Comparison of ENCODE assay signal across 22 mouse cellular contexts in genomic region chr7:128309216-128309615, GRCm38 (mm10). TPM values are rescaled to one million over a fixed set of nuclear protein-coding genes. Genes with fewer than 3 reads are reported as not detected.
DNase-seq lines count a peak whose midpoint lies in the region; ATAC-seq and TF ChIP-seq lines count a peak whose summit lies in the region.
"Had no signal": no experiment of that assay in that cellular context is flagged by ENCODE, and none has a peak within 500 bp of the region (broad histone marks: within the 10 kb centered on the region; RNA-seq: fewer than 3 reads in every experiment).

No protein-coding gene starts in this region.

- H3K4me1 ChIP-seq in forebrain, embryonic 14.5 days (ENCODE audit: control insufficient read depth, insufficient read depth, low read length), result no peaks in the 10 kb centered on the region
- H3K4me1 ChIP-seq in forebrain, embryonic 10.5 days, result peaks cover 17% of the 10 kb centered on the region
- 0 out of 2 replicates have a peak, but pooled peaks cover 5% of the 10 kb centered on the region for H3K4me1 ChIP-seq in kidney, postnatal 0 days (replicated peaks; ENCODE audit: insufficient read depth, low read length)
- no peaks in the 10 kb centered on the region for H3K4me1 ChIP-seq in kidney, adult 2 months (ENCODE audit: control insufficient read depth, insufficient read depth, low read length)
- H3K4me1 ChIP-seq in intestine, embryonic 16.5 days (ENCODE audit: control insufficient read depth, insufficient read depth, low read length), result peaks cover 20% of the 10 kb centered on the region
- H3K4me1 ChIP-seq in cerebellum, adult 2 months (ENCODE audit: control insufficient read depth, insufficient read depth, low read length), result peaks cover 4% of the 10 kb centered on the region; the same call in 1 of the 2 replicates
- H3K4me1 ChIP-seq: hindbrain, embryonic 13.5 days; midbrain, embryonic 12.5 days had no signal

- DNase-seq in forebrain, embryonic 14.5 days (ENCODE audit: low spot score), result peak; percentile 75
- DNase-seq in forebrain, embryonic 10.5 days (ENCODE audit: extremely low spot score, low spot score), result no peak
- peak; percentile 46 for DNase-seq in kidney, postnatal 0 days (ENCODE audit: low spot score)
- no peak for DNase-seq in kidney, adult 2 months
- DNase-seq in brain, adult 2 months (ENCODE audit: low read depth, low spot score), result peak; percentile 36
- no peak for DNase-seq in cerebellum, adult 2 months
- DNase-seq: adrenal gland, adult 2 months; cerebellum, adult 18-20 months; cerebellum, postnatal 25 days; gastrocnemius, postnatal 14 days; kidney, adult 8-10 months; kidney, postnatal 14 days; lung, adult 2 months; right cerebral cortex, postnatal 14 days had no signal

- no peak overlapping the region for H3K4me3 ChIP-seq in forebrain, embryonic 14.5 days (ENCODE audit: low read depth, low read length)
- H3K4me3 ChIP-seq in forebrain, embryonic 10.5 days, result no peak overlapping the region
- no peak overlapping the region for H3K4me3 ChIP-seq in kidney, postnatal 0 days (replicated peaks; ENCODE audit: low read depth, low read length)
- H3K4me3 ChIP-seq in kidney, adult 2 months (ENCODE audit: insufficient read depth, low read depth, low read length), result no peak overlapping the region
- H3K4me3 ChIP-seq in intestine, embryonic 16.5 days (ENCODE audit: low read length), result no peak overlapping the region
- no peak overlapping the region for H3K4me3 ChIP-seq in cerebellum, adult 2 months (replicated peaks; ENCODE audit: insufficient read depth, low read depth, low read length)
- H3K4me3 ChIP-seq: embryonic facial prominence, embryonic 13.5 days; heart, embryonic 12.5 days; hindbrain, embryonic 13.5 days; limb, embryonic 10.5 days; midbrain, embryonic 12.5 days had no signal

- no peaks in the 10 kb centered on the region for H3K36me3 ChIP-seq in forebrain, embryonic 14.5 days (ENCODE audit: control insufficient read depth, insufficient read depth, low read length)
- H3K36me3 ChIP-seq in forebrain, embryonic 10.5 days (replicated peaks), result no peaks in the 10 kb centered on the region
- H3K36me3 ChIP-seq in kidney, postnatal 0 days (ENCODE audit: insufficient read depth, low read length), result no peaks in the 10 kb centered on the region
- no peaks in the 10 kb centered on the region for H3K36me3 ChIP-seq in kidney, adult 2 months (ENCODE audit: control insufficient read depth, insufficient read depth, low read length)
- H3K36me3 ChIP-seq in intestine, embryonic 16.5 days (ENCODE audit: control insufficient read depth, insufficient read depth, low read length), result no peaks in the 10 kb centered on the region
- H3K36me3 ChIP-seq: embryonic facial prominence, embryonic 13.5 days; heart, embryonic 12.5 days; hindbrain, embryonic 13.5 days; limb, embryonic 10.5 days; midbrain, embryonic 12.5 days had no signal

- no peak overlapping the region for H3K4me2 ChIP-seq in forebrain, embryonic 14.5 days (ENCODE audit: low read length)
- no peak overlapping the region for H3K4me2 ChIP-seq in kidney, postnatal 0 days (ENCODE audit: low read length)
- H3K4me2 ChIP-seq in intestine, embryonic 16.5 days (ENCODE audit: low read depth, low read length), result no peak overlapping the region
- H3K4me2 ChIP-seq: embryonic facial prominence, embryonic 13.5 days; heart, embryonic 12.5 days; hindbrain, embryonic 13.5 days; midbrain, embryonic 12.5 days had no signal

- no peak for TF ChIP-seq POLR2A in kidney, adult 2 months (IDR thresholded peaks at IDR 0.05; ENCODE audit: low read depth, low read length)
- no peak for TF ChIP-seq POLR2A in cerebellum, adult 2 months (IDR thresholded peaks at IDR 0.05; ENCODE audit: borderline replicate concordance, insufficient read depth, low read length)

- no peak for TF ChIP-seq CTCF in kidney, postnatal 0 days (IDR thresholded peaks at IDR 0.05; ENCODE audit: low read depth)
- TF ChIP-seq CTCF in kidney, adult 2 months (conservative IDR thresholded peaks at IDR 0.05; ENCODE audit: insufficient read depth, insufficient read length, low read depth, low read length), result no peak
- TF ChIP-seq CTCF in cerebellum, adult 2 months (IDR thresholded peaks at IDR 0.05; ENCODE audit: borderline replicate concordance, insufficient read depth, low read depth, low read length), result no peak

- 71% methylated on average over 3 of the region's 3 CpGs for WGBS in forebrain, embryonic 14.5 days
- 86% methylated on average over 3 of the region's 3 CpGs for WGBS in forebrain, embryonic 10.5 days
- WGBS in kidney, postnatal 0 days, result 34% methylated on average over 3 of the region's 3 CpGs
- 59% methylated on average over 3 of the region's 3 CpGs for WGBS in kidney, adult 2 months
- WGBS in intestine, embryonic 16.5 days, result 48% methylated on average over 3 of the region's 3 CpGs
- 56% methylated on average over 3 of the region's 3 CpGs for WGBS in cerebellum, adult 2 months

- H3K27me3 ChIP-seq in forebrain, embryonic 14.5 days (replicated peaks; ENCODE audit: control insufficient read depth, insufficient read depth, low read length), result no peaks in the 10 kb centered on the region
- no peaks in the 10 kb centered on the region for H3K27me3 ChIP-seq in forebrain, embryonic 10.5 days (ENCODE audit: poor library complexity, severe bottlenecking)
- no peaks in the 10 kb centered on the region for H3K27me3 ChIP-seq in kidney, postnatal 0 days (ENCODE audit: insufficient read depth, low read length)
- no peaks in the 10 kb centered on the region for H3K27me3 ChIP-seq in kidney, adult 2 months (replicated peaks; ENCODE audit: control insufficient read depth, insufficient read depth, low read length)
- no peaks in the 10 kb centered on the region for H3K27me3 ChIP-seq in intestine, embryonic 16.5 days (replicated peaks; ENCODE audit: control insufficient read depth, insufficient read depth, low read length)
- H3K27me3 ChIP-seq in cerebellum, adult 2 months (ENCODE audit: control insufficient read depth, insufficient read depth, low read length), result no peaks in the 10 kb centered on the region
- H3K27me3 ChIP-seq: embryonic facial prominence, embryonic 13.5 days; heart, embryonic 12.5 days; hindbrain, embryonic 13.5 days; midbrain, embryonic 12.5 days had no signal

- no peak overlapping the region for H3K27ac ChIP-seq in forebrain, embryonic 14.5 days (ENCODE audit: low read depth, low read length)
- no peak overlapping the region for H3K27ac ChIP-seq in forebrain, embryonic 10.5 days
- no peak overlapping the region for H3K27ac ChIP-seq in kidney, postnatal 0 days
- no peak overlapping the region for H3K27ac ChIP-seq in kidney, adult 2 months (ENCODE audit: insufficient read depth, low read depth, low read length)
- H3K27ac ChIP-seq in intestine, embryonic 16.5 days (ENCODE audit: low read length), result peak overlapping the region; percentile 51
- H3K27ac ChIP-seq in cerebellum, adult 2 months (ENCODE audit: insufficient read depth, low read length), result no peak overlapping the region
- H3K27ac ChIP-seq: embryonic facial prominence, embryonic 13.5 days; limb, embryonic 10.5 days; midbrain, embryonic 12.5 days had no signal

- no peak overlapping the region for H3K9ac ChIP-seq in forebrain, embryonic 14.5 days (ENCODE audit: low read length)
- H3K9ac ChIP-seq in kidney, postnatal 0 days (ENCODE audit: low read depth, low read length), result 0 out of 2 replicates have a peak overlapping the region, but pooled peaks have one; percentile 2
- no peak overlapping the region for H3K9ac ChIP-seq in intestine, embryonic 16.5 days (ENCODE audit: low read depth, low read length)
- H3K9ac ChIP-seq: embryonic facial prominence, embryonic 13.5 days; heart, embryonic 12.5 days; hindbrain, embryonic 13.5 days; midbrain, embryonic 12.5 days had no signal

- no peaks in the 10 kb centered on the region for H3K9me3 ChIP-seq in forebrain, embryonic 14.5 days (replicated peaks; ENCODE audit: control insufficient read depth, low read length)
- no peaks in the 10 kb centered on the region for H3K9me3 ChIP-seq in forebrain, embryonic 10.5 days
- H3K9me3 ChIP-seq in kidney, postnatal 0 days (replicated peaks; ENCODE audit: low read length), result no peaks in the 10 kb centered on the region
- no peaks in the 10 kb centered on the region for H3K9me3 ChIP-seq in intestine, embryonic 16.5 days (ENCODE audit: control insufficient read depth, low read length)
- H3K9me3 ChIP-seq: embryonic facial prominence, embryonic 13.5 days; heart, embryonic 12.5 days; hindbrain, embryonic 13.5 days; limb, embryonic 10.5 days; midbrain, embryonic 12.5 days had no signal

- peak; percentile 65; the same call in 1 of the 2 replicates for ATAC-seq in forebrain, embryonic 14.5 days
- no peak for ATAC-seq in kidney, postnatal 0 days (replicated peaks; ENCODE audit: low FRiP score, low read depth)
- no peak for ATAC-seq in intestine, embryonic 16.5 days

RNA-seq across cellular contexts. Expression of gene BC017158, which starts 11.2 kb away (rescaled TPM):
- 9.9 and 11.3 TPM in 2 replicates for polyA plus RNA-seq in forebrain, embryonic 14.5 days (2014; fragmentation: Nextera tagmentation; extraction: Ambion mirVana)
- polyA plus RNA-seq in forebrain, embryonic 10.5 days (2016; fragmentation: Nextera tagmentation; extraction: Ambion mirVana), result 22.0 and 26.2 TPM in 2 replicates
- 22.1 and 23.4 TPM in 2 replicates for polyA plus RNA-seq in kidney, postnatal 0 days (2015; fragmentation: Nextera tagmentation; extraction: Ambion mirVana)
- 29.4 and 37.8 TPM in 2 replicates for polyA plus RNA-seq in kidney, adult 2 months (2012; rRNA removed)
- polyA plus RNA-seq in intestine, embryonic 16.5 days (2015; fragmentation: Nextera tagmentation; extraction: Ambion mirVana), result 49.6 and 53.4 TPM in 2 replicates
- polyA plus RNA-seq in cerebellum, adult 2 months (2012; rRNA removed), result 35.4 and 38.9 TPM in 2 replicates

RNA-seq across cellular contexts. Expression of gene Slc5a2, which starts 43.8 kb away (rescaled TPM):
- not detected in 2 replicates for polyA plus RNA-seq in forebrain, embryonic 14.5 days (2014; fragmentation: Nextera tagmentation; extraction: Ambion mirVana)
- polyA plus RNA-seq in forebrain, embryonic 10.5 days (2016; fragmentation: Nextera tagmentation; extraction: Ambion mirVana), result 0.28 TPM in 1 of 2 replicates, not detected in the other
- 6.6 and 8.5 TPM in 2 replicates for polyA plus RNA-seq in kidney, postnatal 0 days (2015; fragmentation: Nextera tagmentation; extraction: Ambion mirVana)
- 1,002 and 1,068 TPM in 2 replicates for polyA plus RNA-seq in kidney, adult 2 months (2012; rRNA removed)
- not detected in 2 replicates for polyA plus RNA-seq in intestine, embryonic 16.5 days (2015; fragmentation: Nextera tagmentation; extraction: Ambion mirVana)
- 0.30 and 0.51 TPM in 2 replicates for polyA plus RNA-seq in cerebellum, adult 2 months (2012; rRNA removed)
- polyA plus RNA-seq: adrenal gland, adult 2 months; hindbrain, embryonic 13.5 days; liver, adult 2 months; midbrain, embryonic 12.5 days; thymus, postnatal 0 days had no signal

Comparison
In these comparisons a context has a peak if more than half of its experiments do, and no peak if none do; other contexts are left out.
1. DNase-seq: peak in forebrain, embryonic 14.5 days (single experiment), kidney, postnatal 0 days (single experiment) and brain, adult 2 months (single experiment); none in forebrain, embryonic 10.5 days (single experiment), kidney, adult 2 months (single experiment) and cerebellum, adult 2 months (0 of 2).
2. RNA of gene Slc5a2, which starts 43.8 kb away (polyA plus RNA-seq): 1,002 to 1,068 TPM in kidney, adult 2 months; 6.6 to 8.5 TPM in kidney, postnatal 0 days, 0.30 to 0.51 TPM in cerebellum, adult 2 months, not detected in intestine, embryonic 16.5 days, 0.28 TPM in forebrain, embryonic 10.5 days and not detected in forebrain, embryonic 14.5 days; every median in the first group is over 100 times any median in the second.